Mouse (Mus musculus): ENCODE measurements around the gene Abcc1. TPM values are rescaled to one million over a fixed set of nuclear protein-coding genes. Genes with fewer than 3 reads are reported as not detected.

Abcc1 gene
- polyA plus RNA-seq, 1 experiment from 2014 or later: 9.8 TPM

DNA sequence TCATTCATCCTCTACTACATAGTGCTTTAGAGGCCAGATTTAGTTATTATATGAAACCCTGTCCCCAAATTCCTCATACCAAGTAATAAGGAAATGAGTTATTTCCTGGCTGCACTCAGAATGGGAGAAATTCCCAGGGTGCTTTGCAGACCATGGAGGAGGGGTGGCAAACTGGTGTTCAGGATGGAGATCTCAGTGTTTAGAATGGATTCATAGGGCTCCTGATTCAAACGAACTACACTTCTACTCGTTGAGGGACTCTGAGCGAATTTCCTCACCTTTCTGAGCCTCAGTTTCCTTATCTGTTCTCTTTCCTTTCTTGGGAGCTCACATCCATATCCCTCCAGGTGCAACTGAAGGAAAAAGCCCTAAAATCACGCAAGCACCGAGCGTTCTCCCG lies 427 bp upstream of the Abcc1 start:
- peak overlapping the region; percentile 78 for H3K9ac ChIP-seq
- H3K27me3 ChIP-seq: no peaks in the 10 kb centered on the region
- peak overlapping the region; percentile 76 for H3K27ac ChIP-seq (replicated peaks)
- 3% methylated on average over 7 of the region's 7 CpGs for WGBS
- H3K4me2 ChIP-seq: peak overlapping the region; percentile 93
- H3K36me3 ChIP-seq: no peaks in the 10 kb centered on the region
- H3K4me1 ChIP-seq (replicated peaks): peaks cover 10% of the 10 kb centered on the region
- ATAC-seq (ENCODE audit: low FRiP score, low read depth): peak; percentile 49
- H3K9me3 ChIP-seq: no peaks in the 10 kb centered on the region
- H3K4me3 ChIP-seq: peak overlapping the region; percentile 82

DNA sequence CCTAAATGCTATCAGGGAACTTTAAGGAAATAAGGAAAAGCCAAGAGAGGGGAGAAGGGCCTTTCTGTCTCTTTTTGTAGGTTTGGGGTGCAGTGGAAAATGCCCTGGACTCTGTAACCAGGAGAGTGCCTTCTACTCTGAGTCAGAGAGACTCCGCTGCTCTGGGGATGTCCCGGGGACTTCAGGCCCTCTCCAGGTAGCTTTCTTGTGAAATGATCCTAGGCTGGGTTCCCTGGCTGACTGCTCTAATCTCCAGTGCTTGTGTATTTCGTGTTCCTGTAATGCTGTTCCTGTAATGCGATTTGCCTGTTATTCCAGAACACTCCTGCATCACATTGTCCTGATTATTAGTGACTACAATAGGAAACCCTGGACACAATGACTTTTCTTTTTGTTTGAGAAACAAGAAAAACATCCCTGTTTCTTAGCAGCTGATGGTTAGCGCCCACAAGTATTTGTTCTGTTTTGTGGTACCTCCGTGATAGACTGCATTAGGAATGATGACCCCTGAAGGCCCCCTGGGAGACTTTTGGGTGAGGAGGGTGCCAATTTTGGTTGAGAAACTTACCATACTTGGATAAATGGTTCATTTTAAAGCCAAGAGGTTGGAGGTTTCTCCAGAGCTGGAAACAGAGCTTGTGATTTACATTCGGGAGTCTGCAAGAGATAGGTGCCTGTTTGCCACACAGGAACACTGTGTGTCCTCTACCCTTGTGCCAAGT lies 902 bp downstream of the Abcc1 start:
- ATAC-seq (ENCODE audit: low FRiP score, low read depth): no peak
- H3K9ac ChIP-seq: peak overlapping the region; percentile 78
- H3K9me3 ChIP-seq: no peaks in the 10 kb centered on the region
- H3K27me3 ChIP-seq: no peaks in the 10 kb centered on the region
- no peaks in the 10 kb centered on the region for H3K36me3 ChIP-seq
- H3K27ac ChIP-seq (replicated peaks): peak overlapping the region; percentile 76
- peak overlapping the region; percentile 82 for H3K4me3 ChIP-seq
- WGBS: 29% methylated on average over 7 of the region's 7 CpGs
- H3K4me2 ChIP-seq: peak overlapping the region; percentile 93
- peaks cover 10% of the 10 kb centered on the region for H3K4me1 ChIP-seq (replicated peaks)

DNA sequence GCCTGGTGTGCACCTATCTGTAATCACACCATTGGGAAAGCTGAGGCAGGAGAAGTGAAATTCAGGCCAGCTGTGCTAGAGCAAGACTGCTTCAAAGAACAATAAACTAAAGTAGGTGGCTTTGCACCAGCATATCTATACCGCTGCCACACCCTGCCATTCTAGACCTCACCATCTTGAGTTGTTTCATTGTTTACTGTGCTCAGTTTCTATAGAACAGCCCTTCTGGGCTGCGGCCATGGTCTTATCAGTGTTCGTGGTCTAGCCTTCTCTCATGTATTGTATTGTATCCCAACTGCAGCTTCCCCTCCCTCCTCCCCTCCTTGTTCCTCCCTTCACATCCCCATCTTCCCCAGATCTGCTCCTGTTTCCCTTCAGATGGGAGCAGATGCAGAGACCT lies 2.1 kb downstream of the Abcc1 start:
- ATAC-seq (ENCODE audit: low FRiP score, low read depth): no peak
- no peaks in the 10 kb centered on the region for H3K27me3 ChIP-seq
- H3K36me3 ChIP-seq: no peaks in the 10 kb centered on the region
- H3K9ac ChIP-seq: no peak overlapping the region
- H3K4me3 ChIP-seq: no peak overlapping the region
- peaks cover 10% of the 10 kb centered on the region for H3K4me1 ChIP-seq (replicated peaks)
- no peak overlapping the region for H3K27ac ChIP-seq (replicated peaks)
- H3K4me2 ChIP-seq: no peak overlapping the region
- 88% methylated on average over 3 of the region's 3 CpGs for whole genome bisulfite sequencing
- H3K9me3 ChIP-seq: no peaks in the 10 kb centered on the region

DNA sequence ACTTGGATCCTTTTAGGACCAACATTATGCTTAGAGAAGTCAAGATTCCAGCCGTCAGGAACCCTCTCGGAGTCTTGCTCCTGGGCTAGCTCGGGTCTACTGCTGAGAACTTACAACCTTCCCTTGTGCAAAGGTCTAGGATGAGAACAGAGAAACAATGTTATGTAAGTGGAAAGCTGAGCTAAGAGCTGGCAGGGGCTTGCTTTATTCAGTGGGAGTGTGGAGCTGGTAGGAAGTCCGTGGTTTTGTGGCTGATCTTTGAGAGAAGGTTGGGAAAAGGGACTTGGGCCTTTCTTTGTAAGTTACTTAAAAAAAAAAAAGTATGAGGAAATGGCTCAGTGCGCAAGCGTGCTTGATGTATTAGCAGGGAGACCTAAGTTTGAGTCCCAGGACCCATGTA lies 2.7 kb downstream of the Abcc1 start:
- ATAC-seq (ENCODE audit: low FRiP score, low read depth): no peak
- Histone ChIP-seq H3K4me3 (no peak overlapping the region), H3K36me3 (no peaks in the 10 kb centered on the region), H3K4me2 (no peak overlapping the region), H3K4me1 (replicated peaks) (peaks cover 10% of the 10 kb centered on the region), H3K27ac (replicated peaks) (no peak overlapping the region), H3K27me3 (no peaks in the 10 kb centered on the region), H3K9me3 (no peaks in the 10 kb centered on the region), H3K9ac (no peak overlapping the region)
- WGBS: 91% methylated on average over 6 of the region's 6 CpGs

DNA sequence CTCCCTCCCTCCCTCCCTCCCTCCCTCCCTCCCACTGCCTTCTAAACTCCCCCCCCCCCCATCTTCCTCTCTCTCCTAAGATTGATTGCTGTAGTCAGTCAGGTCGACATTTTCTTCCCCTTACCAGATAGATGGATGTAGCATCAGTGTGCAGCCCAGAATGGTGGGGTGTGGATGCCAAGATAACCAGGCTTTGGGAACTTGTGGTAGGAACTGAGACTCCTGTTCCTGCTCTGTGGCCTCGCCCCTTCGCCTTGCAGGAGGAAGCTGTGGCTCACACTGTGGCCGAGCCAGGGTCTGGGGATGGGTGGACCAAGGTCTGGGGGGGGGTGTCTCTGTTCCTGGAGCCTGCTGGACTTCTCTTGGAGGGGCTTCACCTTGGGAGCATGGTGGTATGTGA lies 4.1 kb downstream of the Abcc1 start:
- Histone ChIP-seq H3K4me1 (replicated peaks) (peaks cover 10% of the 10 kb centered on the region), H3K27ac (replicated peaks) (no peak overlapping the region), H3K9ac (no peak overlapping the region), H3K4me2 (no peak overlapping the region), H3K9me3 (no peaks in the 10 kb centered on the region), H3K4me3 (no peak overlapping the region), H3K36me3 (no peaks in the 10 kb centered on the region), H3K27me3 (no peaks in the 10 kb centered on the region)
- 79% methylated on average over 4 of the region's 4 CpGs for WGBS
- no peak for ATAC-seq (ENCODE audit: low FRiP score, low read depth)

DNA sequence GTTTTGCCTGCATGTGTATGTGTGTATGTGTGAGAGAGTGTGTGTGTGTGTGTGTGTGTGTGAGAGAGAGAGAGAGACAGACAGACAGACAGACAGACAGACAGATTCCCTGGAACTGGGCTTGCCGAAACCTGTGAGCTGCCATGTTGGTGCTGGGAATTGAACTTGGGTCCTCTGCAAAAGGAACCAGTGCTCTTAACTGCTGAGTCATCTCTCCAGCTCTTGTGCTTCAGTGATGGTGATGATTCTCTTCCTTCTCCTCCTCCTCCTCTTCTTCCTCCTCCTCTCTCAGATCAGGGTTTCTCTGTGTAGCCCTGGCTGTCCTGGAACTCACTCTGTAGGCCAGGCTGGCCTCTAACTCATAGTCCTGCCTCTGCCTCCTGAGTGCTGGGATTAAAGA lies 4.7 kb downstream of the Abcc1 start:
- no peaks in the 10 kb centered on the region for H3K9me3 ChIP-seq
- 87% methylated on average over 1 of the region's 1 CpGs for WGBS
- peaks cover 10% of the 10 kb centered on the region for H3K4me1 ChIP-seq (replicated peaks)
- no peak overlapping the region for H3K9ac ChIP-seq
- H3K36me3 ChIP-seq: no peaks in the 10 kb centered on the region
- H3K4me2 ChIP-seq: no peak overlapping the region
- no peak for ATAC-seq (ENCODE audit: low FRiP score, low read depth)
- no peaks in the 10 kb centered on the region for H3K27me3 ChIP-seq
- H3K4me3 ChIP-seq: no peak overlapping the region
- no peak overlapping the region for H3K27ac ChIP-seq (replicated peaks)

DNA sequence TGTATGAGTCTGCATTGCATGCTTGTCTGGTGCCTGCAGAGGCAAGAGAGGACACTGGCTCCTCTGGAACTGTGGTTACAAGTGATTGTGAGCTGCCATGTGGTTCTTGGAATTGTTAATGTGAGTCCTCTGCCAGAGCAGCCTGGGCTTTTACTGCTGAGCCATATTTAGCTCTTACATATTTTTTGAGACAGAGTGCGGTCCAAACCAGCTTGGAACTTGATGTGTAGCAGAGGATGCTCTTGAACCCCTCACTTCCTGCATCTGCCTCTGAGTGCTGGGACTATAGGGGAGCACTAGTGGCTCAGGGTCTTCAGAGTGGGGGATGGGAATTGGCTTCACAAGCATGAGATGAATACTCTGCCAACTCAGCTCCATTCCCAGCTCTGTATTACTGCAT lies 10.0 kb downstream of the Abcc1 start:
- Histone ChIP-seq H3K36me3 (no peaks in the 10 kb centered on the region), H3K4me3 (no peak overlapping the region), H3K4me1 (replicated peaks) (0 out of 2 replicates have a peak, but pooled peaks cover 3% of the 10 kb centered on the region), H3K9me3 (no peaks in the 10 kb centered on the region), H3K9ac (no peak overlapping the region), H3K27me3 (no peaks in the 10 kb centered on the region), H3K27ac (replicated peaks) (no peak overlapping the region), H3K4me2 (no peak overlapping the region)
- 96% methylated on average over 1 of the region's 1 CpGs for WGBS
- ATAC-seq (ENCODE audit: low FRiP score, low read depth): 0 out of 2 replicates have a peak, but pooled peaks have one; percentile 31

DNA sequence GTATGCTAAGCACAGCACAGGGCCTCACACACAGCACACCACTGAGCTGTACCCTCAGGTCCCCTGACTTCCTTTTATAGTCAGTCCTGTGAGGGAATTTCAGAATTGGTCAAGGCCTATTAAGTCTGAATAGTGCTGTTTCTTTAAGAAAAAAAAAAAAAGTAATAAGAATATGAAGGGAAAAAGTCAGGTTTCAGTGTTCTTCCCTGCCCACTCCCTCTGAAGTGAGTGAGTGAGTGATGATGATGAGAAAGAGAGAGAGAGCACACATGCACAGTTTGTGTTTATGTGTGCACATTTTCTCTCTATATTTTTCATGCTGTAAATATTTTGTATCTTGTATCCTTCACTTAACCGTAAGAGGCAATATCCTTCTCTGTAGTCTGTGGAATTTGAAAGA lies 11.0 kb downstream of the Abcc1 start:
- ATAC-seq (ENCODE audit: low FRiP score, low read depth): no peak
- Histone ChIP-seq H3K4me1 (replicated peaks) (0 out of 2 replicates have a peak, but pooled peaks cover 3% of the 10 kb centered on the region), H3K27me3 (no peaks in the 10 kb centered on the region), H3K27ac (replicated peaks) (no peak overlapping the region), H3K4me2 (no peak overlapping the region), H3K9ac (no peak overlapping the region), H3K36me3 (no peaks in the 10 kb centered on the region), H3K4me3 (no peak overlapping the region), H3K9me3 (no peaks in the 10 kb centered on the region)
- WGBS: 88% methylated on average over 1 of the region's 1 CpGs

DNA sequence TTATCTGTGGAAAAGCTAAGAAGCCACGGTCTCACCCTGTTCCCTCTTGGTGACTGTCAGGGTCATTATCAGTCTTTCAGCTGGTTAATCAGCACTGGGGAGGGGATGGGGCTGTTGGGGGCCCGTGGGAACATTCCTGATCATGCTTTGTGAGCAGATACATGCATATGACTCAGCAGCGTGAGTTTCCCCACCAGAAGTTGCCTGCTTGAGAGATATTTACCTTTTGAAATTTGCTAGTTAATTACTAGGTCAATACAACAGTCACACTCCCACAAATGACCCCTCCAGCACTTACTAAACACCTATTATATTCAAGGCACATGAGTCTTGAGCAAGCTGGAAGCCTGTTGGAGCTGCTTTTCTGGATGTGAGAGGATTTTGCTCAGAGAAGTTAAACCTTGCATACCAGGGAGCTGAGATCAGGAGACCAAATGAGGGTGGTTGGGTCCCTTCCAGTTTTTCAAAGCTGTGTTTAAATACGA lies 11.5 kb downstream of the Abcc1 start:
- Histone ChIP-seq H3K36me3 (no peaks in the 10 kb centered on the region), H3K4me3 (no peak overlapping the region), H3K27ac (replicated peaks) (no peak overlapping the region), H3K9ac (no peak overlapping the region), H3K4me1 (replicated peaks) (0 out of 2 replicates have a peak, but pooled peaks cover 3% of the 10 kb centered on the region), H3K9me3 (no peaks in the 10 kb centered on the region), H3K4me2 (no peak overlapping the region), H3K27me3 (no peaks in the 10 kb centered on the region)
- ATAC-seq (ENCODE audit: low FRiP score, low read depth): no peak
- WGBS: 63% methylated on average over 4 of the region's 4 CpGs

DNA sequence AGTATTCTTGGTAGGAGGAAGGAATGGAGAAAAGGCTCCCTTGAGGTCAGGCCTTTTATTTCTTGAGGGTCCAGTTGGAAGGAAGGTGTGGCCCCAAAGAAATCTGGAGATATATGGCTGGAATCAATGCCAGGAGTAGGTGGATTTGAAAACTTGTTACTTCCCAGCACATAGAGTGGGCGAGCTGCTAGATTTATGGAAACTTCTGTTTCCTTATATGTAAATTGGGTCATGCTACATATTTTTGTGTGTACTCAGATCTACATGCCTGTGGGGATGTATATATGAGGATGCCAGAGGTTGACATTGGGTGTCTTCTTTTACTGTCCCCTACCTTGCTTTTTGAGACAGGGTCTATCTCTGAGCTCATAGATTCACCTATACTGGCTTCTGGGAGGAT lies 14.6 kb downstream of the Abcc1 start:
- 100% methylated on average over 1 of the region's 1 CpGs for WGBS
- no peak overlapping the region for H3K9ac ChIP-seq
- no peak overlapping the region for H3K27ac ChIP-seq (replicated peaks)
- no peaks in the 10 kb centered on the region for H3K9me3 ChIP-seq
- H3K27me3 ChIP-seq: no peaks in the 10 kb centered on the region
- no peak overlapping the region for H3K4me2 ChIP-seq
- H3K36me3 ChIP-seq: no peaks in the 10 kb centered on the region
- no peak overlapping the region for H3K4me3 ChIP-seq
- ATAC-seq (ENCODE audit: low FRiP score, low read depth): no peak
- H3K4me1 ChIP-seq (replicated peaks): 0 out of 2 replicates have a peak, but pooled peaks cover 3% of the 10 kb centered on the region

DNA sequence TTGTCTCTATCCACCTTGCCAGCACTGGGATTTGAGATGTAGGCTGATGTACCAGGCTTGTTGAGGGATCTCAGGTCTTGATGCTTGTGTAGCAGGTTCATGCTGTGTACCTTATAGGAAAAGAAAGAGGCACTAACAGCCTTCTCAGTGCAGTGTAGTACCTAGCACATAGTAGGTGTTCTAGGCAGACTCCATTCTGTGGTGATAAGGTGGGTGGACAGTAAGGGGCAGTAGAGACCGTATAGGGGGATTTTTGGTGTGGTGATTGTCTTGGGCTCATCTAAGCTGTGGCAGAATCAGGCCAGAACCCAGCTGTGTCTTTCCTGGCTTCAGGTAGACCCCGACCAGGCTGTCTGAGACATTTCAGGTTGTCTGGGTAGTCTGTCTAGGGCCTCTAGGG lies 15.0 kb downstream of the Abcc1 start:
- Histone ChIP-seq H3K4me1 (replicated peaks) (0 out of 2 replicates have a peak, but pooled peaks cover 1% of the 10 kb centered on the region), H3K4me2 (no peak overlapping the region), H3K27ac (replicated peaks) (no peak overlapping the region), H3K4me3 (no peak overlapping the region), H3K9me3 (no peaks in the 10 kb centered on the region), H3K9ac (no peak overlapping the region), H3K27me3 (no peaks in the 10 kb centered on the region), H3K36me3 (no peaks in the 10 kb centered on the region)
- no peak for ATAC-seq (ENCODE audit: low FRiP score, low read depth)
- 85% methylated on average over 2 of the region's 2 CpGs for WGBS

DNA sequence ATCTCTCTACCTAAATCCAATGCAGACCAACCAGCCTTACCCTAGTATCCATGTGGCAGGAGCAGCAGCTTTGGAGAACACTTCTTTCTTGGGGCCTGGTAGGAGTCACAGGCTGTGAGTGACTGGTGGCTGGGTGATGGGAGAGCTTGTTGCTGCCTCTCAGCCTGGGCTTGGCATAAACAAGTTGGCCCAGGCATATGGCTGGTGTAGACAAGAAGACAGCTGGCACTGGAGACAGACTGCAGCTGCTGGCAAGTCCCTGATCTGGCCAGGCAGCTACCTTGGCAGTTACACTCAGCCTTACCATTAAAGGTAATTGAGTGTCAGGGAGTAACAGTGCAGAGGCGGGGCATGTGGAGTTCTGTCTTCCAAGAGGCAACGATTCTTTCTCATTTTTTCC lies 16.0 kb downstream of the Abcc1 start:
- H3K4me3 ChIP-seq: no peak overlapping the region
- H3K27me3 ChIP-seq: no peaks in the 10 kb centered on the region
- H3K4me2 ChIP-seq: no peak overlapping the region
- peak; percentile 86 for ATAC-seq (ENCODE audit: low FRiP score, low read depth)
- H3K36me3 ChIP-seq: no peaks in the 10 kb centered on the region
- 93% methylated on average over 2 of the region's 2 CpGs for WGBS
- no peak overlapping the region for H3K27ac ChIP-seq (replicated peaks)
- no peaks in the 10 kb centered on the region for H3K4me1 ChIP-seq (replicated peaks)
- no peak overlapping the region for H3K9ac ChIP-seq
- H3K9me3 ChIP-seq: no peaks in the 10 kb centered on the region

DNA sequence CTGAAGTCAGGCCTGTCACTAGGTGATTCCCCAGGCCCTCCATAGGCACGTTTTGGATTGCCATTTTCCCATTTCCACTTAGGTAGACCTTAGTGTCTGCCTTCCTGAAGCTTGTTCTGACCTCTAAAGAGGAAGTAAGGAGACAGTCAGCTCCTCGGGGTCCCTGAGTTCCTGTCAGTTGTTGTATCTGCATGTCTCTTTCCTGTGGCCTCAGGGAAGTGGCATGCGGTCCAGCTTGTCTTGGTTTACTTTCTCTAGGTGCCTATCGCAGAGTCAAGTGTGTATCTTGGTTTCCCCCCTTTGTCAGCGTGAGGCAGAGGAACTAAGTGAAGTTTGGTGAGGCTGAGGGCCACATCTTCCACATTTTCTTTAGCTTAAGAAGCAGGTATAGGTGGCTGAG lies 17.3 kb downstream of the Abcc1 start:
- Histone ChIP-seq H3K4me3 (no peak overlapping the region), H3K4me2 (no peak overlapping the region), H3K27me3 (no peaks in the 10 kb centered on the region), H3K4me1 (replicated peaks) (no peaks in the 10 kb centered on the region), H3K9ac (no peak overlapping the region), H3K36me3 (no peaks in the 10 kb centered on the region), H3K9me3 (no peaks in the 10 kb centered on the region), H3K27ac (replicated peaks) (no peak overlapping the region)
- 78% methylated on average over 5 of the region's 5 CpGs for WGBS
- no peak for ATAC-seq (ENCODE audit: low FRiP score, low read depth)
